Mouse (Mus musculus): Measurements from ENCODE around the gene Nr1d1.

GRCm38 (mm10) chr11:98738925-98739324 is 36.2 kb downstream of the Nr1d1 start:
- TF ChIP-seq CTCF (conservative IDR thresholded peaks at IDR 0.05 in 1 of 2, IDR thresholded peaks at IDR 0.05 in 1 of 2; ENCODE audit: low read depth in 2 of 2, low read length in 2 of 2), result no peak
- TF ChIP-seq IRF4 (IDR thresholded peaks at IDR 0.05; ENCODE audit: low read depth, low read length), result no peak
- TF ChIP-seq RAD21 (IDR thresholded peaks at IDR 0.05; ENCODE audit: low read depth, low read length), result no peak
- TF ChIP-seq ZKSCAN1 (IDR thresholded peaks at IDR 0.05; ENCODE audit: borderline replicate concordance, low read depth, low read length), result no peak
- no peak for TF ChIP-seq EP300 (IDR thresholded peaks at IDR 0.05; ENCODE audit: low read length)
- TF ChIP-seq TCF12 (IDR thresholded peaks at IDR 0.05; ENCODE audit: low read depth, low read length), result no peak
- TF ChIP-seq KAT2A (IDR thresholded peaks at IDR 0.05; ENCODE audit: insufficient replicate concordance, low read length), result no peak
- no peak for TF ChIP-seq MAFK (IDR thresholded peaks at IDR 0.05; ENCODE audit: insufficient replicate concordance, low read length)
- no peak for TF ChIP-seq POLR2A (IDR thresholded peaks at IDR 0.05; ENCODE audit: low read depth, low read length)
- no peak for TF ChIP-seq UBTF (IDR thresholded peaks at IDR 0.05; ENCODE audit: low read depth, low read length)
- no peak for TF ChIP-seq PAX5 (IDR thresholded peaks at IDR 0.05; ENCODE audit: low read length)
- TF ChIP-seq ELF1 (IDR thresholded peaks at IDR 0.05; ENCODE audit: low read depth, low read length), result no peak
- TF ChIP-seq MXI1 (IDR thresholded peaks at IDR 0.05; ENCODE audit: low read depth, low read length), result no peak
